Mouse (Mus musculus): ENCODE data around the gene Clcnka. TPM values are rescaled to one million over a fixed set of nuclear protein-coding genes. Genes with fewer than 3 reads are reported as not detected.

Gene Clcnka
- polyA plus RNA-seq, 1 experiment: not detected

- WGBS: 43% methylated on average over 14 of the region's 14 CpGs
- Histone ChIP-seq H3K27me3 (ENCODE audit: control insufficient read depth, insufficient read depth, low read length) (no peaks in the 10 kb centered on the region), H3K27ac (ENCODE audit: insufficient read depth, low read depth, low read length) (peak overlapping the region; percentile 10; the same call in 1 of the 2 replicates), H3K4me3 (ENCODE audit: low read depth, low read length) (no peak overlapping the region), H3K36me3 (ENCODE audit: control insufficient read depth, insufficient read depth, low read length) (no peaks in the 10 kb centered on the region), H3K4me1 (ENCODE audit: control insufficient read depth, insufficient read depth, insufficient read length, low read length) (peaks cover 13% of the 10 kb centered on the region)
- TF ChIP-seq POLR2A (IDR thresholded peaks at IDR 0.05; ENCODE audit: low read depth, low read length) (no peak), CTCF (IDR thresholded peaks at IDR 0.05; ENCODE audit: extremely low read depth, insufficient read length, insufficient replicate concordance, low read depth, low read length) (peak; percentile 61; the same call in 1 of the 2 replicates)
Observed at GRCm38 (mm10) chr4:141406516-141407299, 8.2 kb upstream of the Clcnka start.

- no peaks in the 10 kb centered on the region for H3K36me3 ChIP-seq (ENCODE audit: control insufficient read depth, insufficient read depth, low read length)
- TF ChIP-seq CTCF (IDR thresholded peaks at IDR 0.05; ENCODE audit: extremely low read depth, insufficient read length, insufficient replicate concordance, low read depth, low read length) (no peak), POLR2A (IDR thresholded peaks at IDR 0.05; ENCODE audit: low read depth, low read length) (no peak)
- H3K4me3 ChIP-seq (ENCODE audit: low read depth, low read length): no peak overlapping the region
- H3K4me1 ChIP-seq (ENCODE audit: control insufficient read depth, insufficient read depth, insufficient read length, low read length): peaks cover 13% of the 10 kb centered on the region
- H3K27ac ChIP-seq (ENCODE audit: insufficient read depth, low read depth, low read length): no peak overlapping the region
- no peaks in the 10 kb centered on the region for H3K27me3 ChIP-seq (ENCODE audit: control insufficient read depth, insufficient read depth, low read length)
- 66% methylated on average over 3 of the region's 3 CpGs for WGBS
Observed at GRCm38 (mm10) chr4:141405314-141405622, 6.7 kb upstream of the Clcnka start.

- H3K27me3 ChIP-seq (ENCODE audit: control insufficient read depth, insufficient read depth, low read length): no peaks in the 10 kb centered on the region
- H3K4me1 ChIP-seq (ENCODE audit: control insufficient read depth, insufficient read depth, insufficient read length, low read length): peaks cover 13% of the 10 kb centered on the region
- TF ChIP-seq POLR2A (IDR thresholded peaks at IDR 0.05; ENCODE audit: low read depth, low read length): no peak
- peak; percentile 95 for TF ChIP-seq CTCF (IDR thresholded peaks at IDR 0.05; ENCODE audit: extremely low read depth, insufficient read length, insufficient replicate concordance, low read depth, low read length)
- H3K27ac ChIP-seq (ENCODE audit: insufficient read depth, low read depth, low read length): no peak overlapping the region
- H3K36me3 ChIP-seq (ENCODE audit: control insufficient read depth, insufficient read depth, low read length): no peaks in the 10 kb centered on the region
- 14% methylated on average over 15 of the region's 15 CpGs for WGBS
- no peak overlapping the region for H3K4me3 ChIP-seq (ENCODE audit: low read depth, low read length)
Observed at GRCm38 (mm10) chr4:141404518-141405313, 6.2 kb upstream of the Clcnka start.

GRCm38 (mm10) chr4:141400171-141400570 is 1.6 kb upstream of the Clcnka start:
- H3K4me3 ChIP-seq (ENCODE audit: low read depth, low read length): no peak overlapping the region
- H3K4me1 ChIP-seq (ENCODE audit: control insufficient read depth, insufficient read depth, insufficient read length, low read length): peaks cover 6% of the 10 kb centered on the region
- H3K36me3 ChIP-seq (ENCODE audit: control insufficient read depth, insufficient read depth, low read length): no peaks in the 10 kb centered on the region
- TF ChIP-seq CTCF (IDR thresholded peaks at IDR 0.05; ENCODE audit: extremely low read depth, insufficient read length, insufficient replicate concordance, low read depth, low read length): no peak
- TF ChIP-seq POLR2A (IDR thresholded peaks at IDR 0.05; ENCODE audit: low read depth, low read length): no peak
- WGBS: 78% methylated on average over 15 of the region's 15 CpGs
- H3K27me3 ChIP-seq (ENCODE audit: control insufficient read depth, insufficient read depth, low read length): no peaks in the 10 kb centered on the region
- no peak overlapping the region for H3K27ac ChIP-seq (ENCODE audit: insufficient read depth, low read depth, low read length)

- Histone ChIP-seq H3K36me3 (ENCODE audit: control insufficient read depth, insufficient read depth, low read length) (no peaks in the 10 kb centered on the region), H3K27ac (ENCODE audit: insufficient read depth, low read depth, low read length) (no peak overlapping the region), H3K4me3 (ENCODE audit: low read depth, low read length) (no peak overlapping the region), H3K4me1 (ENCODE audit: control insufficient read depth, insufficient read depth, insufficient read length, low read length) (no peaks in the 10 kb centered on the region; the same call in 1 of the 2 replicates), H3K27me3 (ENCODE audit: control insufficient read depth, insufficient read depth, low read length) (no peaks in the 10 kb centered on the region)
- 84% methylated on average over 12 of the region's 12 CpGs for WGBS
- TF ChIP-seq CTCF (IDR thresholded peaks at IDR 0.05; ENCODE audit: extremely low read depth, insufficient read length, insufficient replicate concordance, low read depth, low read length) (no peak), POLR2A (IDR thresholded peaks at IDR 0.05; ENCODE audit: low read depth, low read length) (no peak)
Observed at GRCm38 (mm10) chr4:141397861-141398260, 663 bp downstream of the Clcnka start.

GRCm38 (mm10) chr4:141394751-141395150 is 3.8 kb downstream of the Clcnka start:
- no peaks in the 10 kb centered on the region for H3K27me3 ChIP-seq (ENCODE audit: control insufficient read depth, insufficient read depth, low read length)
- H3K36me3 ChIP-seq (ENCODE audit: control insufficient read depth, insufficient read depth, low read length): no peaks in the 10 kb centered on the region
- H3K4me1 ChIP-seq (ENCODE audit: control insufficient read depth, insufficient read depth, insufficient read length, low read length): no peaks in the 10 kb centered on the region; the same call in 1 of the 2 replicates
- H3K4me3 ChIP-seq (ENCODE audit: low read depth, low read length): no peak overlapping the region
- H3K27ac ChIP-seq (ENCODE audit: insufficient read depth, low read depth, low read length): no peak overlapping the region
- WGBS: 19% methylated on average over 16 of the region's 16 CpGs
- TF ChIP-seq POLR2A (IDR thresholded peaks at IDR 0.05; ENCODE audit: low read depth, low read length) (no peak), CTCF (IDR thresholded peaks at IDR 0.05; ENCODE audit: extremely low read depth, insufficient read length, insufficient replicate concordance, low read depth, low read length) (no peak)

- WGBS: 70% methylated on average over 12 of the region's 12 CpGs
- TF ChIP-seq POLR2A (IDR thresholded peaks at IDR 0.05; ENCODE audit: low read depth, low read length) (no peak), CTCF (IDR thresholded peaks at IDR 0.05; ENCODE audit: extremely low read depth, insufficient read length, insufficient replicate concordance, low read depth, low read length) (no peak)
- Histone ChIP-seq H3K36me3 (ENCODE audit: control insufficient read depth, insufficient read depth, low read length) (no peaks in the 10 kb centered on the region), H3K4me3 (ENCODE audit: low read depth, low read length) (no peak overlapping the region), H3K4me1 (ENCODE audit: control insufficient read depth, insufficient read depth, insufficient read length, low read length) (no peaks in the 10 kb centered on the region; the same call in none of the 2 replicates), H3K27me3 (ENCODE audit: control insufficient read depth, insufficient read depth, low read length) (no peaks in the 10 kb centered on the region), H3K27ac (ENCODE audit: insufficient read depth, low read depth, low read length) (no peak overlapping the region)
Observed at GRCm38 (mm10) chr4:141391293-141391692, 7.2 kb downstream of the Clcnka start.
